Mouse (Mus musculus) midbrain, embryonic 16.5 days (tissue): ENCODE measurements around the gene Thop1. TPM values are rescaled to one million over a fixed set of nuclear protein-coding genes. Genes with fewer than 3 reads are reported as not detected.
A peak's percentile ranks its signal among the peaks of the same experiment; 100 is the strongest.
"Not testable (repeated sequence)": the region's sequence is repeated elsewhere in the genome, so short reads cannot be mapped to it uniquely, and the experiment has no call there.

Experiments used
- ATAC-seq: fragments of 200-750 bp; cut with Nextera tagmentation; 2 replicates; pipeline ENCODE4 v1.8.0; 2017; ENCODE audit warnings: moderate TSS enrichment
- H3K27ac ChIP-seq: fragments of 300-500 bp; sonication (generic); 2 replicates; pipeline ENCODE4 v1.5.1; 2014; ENCODE audit warnings: mild to moderate bottlenecking, low read length, mixed read lengths
- H3K27me3 ChIP-seq: fragments of 300-500 bp; sonication (generic); 2 replicates; pipeline ENCODE4 v1.6.1; 2014; ENCODE audit warnings: low read depth, low read length, mixed read lengths; ENCODE audit not compliant: control insufficient read depth, insufficient read depth
- H3K36me3 ChIP-seq: fragments of 300-500 bp; sonication (generic); 2 replicates; pipeline ENCODE4 v1.6.1; 2014; ENCODE audit warnings: mild to moderate bottlenecking, low read length, moderate library complexity, mixed read lengths; ENCODE audit not compliant: control insufficient read depth, insufficient read depth
- H3K4me1 ChIP-seq: fragments of 300-500 bp; sonication (generic); 2 replicates; pipeline ENCODE4 v1.6.1; 2014; ENCODE audit warnings: mild to moderate bottlenecking, low read length, mixed read lengths; ENCODE audit not compliant: control insufficient read depth, insufficient read depth
- H3K4me2 ChIP-seq: fragments of 300-500 bp; sonication (generic); 2 replicates; pipeline ENCODE4 v1.6.1; 2014; ENCODE audit warnings: mild to moderate bottlenecking, low read length, mixed read lengths
- H3K4me3 ChIP-seq: fragments of 300-500 bp; sonication (generic); 2 replicates; pipeline ENCODE4 v1.5.1; 2014; ENCODE audit warnings: low read depth, mild to moderate bottlenecking, low read length, moderate library complexity, mixed read lengths
- H3K9ac ChIP-seq: fragments of 300-500 bp; sonication (generic); 2 replicates; pipeline ENCODE4 v1.6.1; 2014; ENCODE audit warnings: low read depth, low read length, mixed read lengths
- H3K9me3 ChIP-seq: fragments of 300-500 bp; sonication (generic); replicated peaks from 2 replicates; pipeline ENCODE4 v1.6.1; 2014; ENCODE audit warnings: mild to moderate bottlenecking, low read length, mixed read lengths; ENCODE audit not compliant: control insufficient read depth, poor library complexity, severe bottlenecking
- WGBS: fragments of 180-500 bp; shearing (Covaris S2); extraction: QIAGEN DNeasy Blood & Tissue Kit; methylation state at CpG from one replicate; pipeline ENCODE4 v1.1.7; 2014; 5-methylcytosine and 5-hydroxymethylcytosine counted together
- polyA plus RNA-seq: library from polyadenylated mRNA; unstranded; fragments of >200 nt; fragmentation: Nextera tagmentation; extraction: Ambion mirVana; gene quantifications from 2 replicates; pipeline ENCODE4 v1.2.1, GENCODE M21; 2015

The Thop1 gene
- polyA plus RNA-seq, 1 experiment from 2014 or later = 47.3 TPM

- Histone ChIP-seq H3K36me3 (peaks cover 56% of the 10 kb centered on the region), H3K27me3 (no peaks in the 10 kb centered on the region), H3K9ac (no peak overlapping the region), H3K9me3 (no peaks in the 10 kb centered on the region), H3K4me1 (0 out of 2 replicates have a peak, but pooled peaks cover 2% of the 10 kb centered on the region), H3K4me2 (no peak overlapping the region), H3K27ac (no peak overlapping the region), H3K4me3 (no peak overlapping the region)
- WGBS = 98% methylated on average over 6 of the region's 6 CpGs
- ATAC-seq = no peak
Measured at GRCm38 (mm10) chr10:81051133-81051532, 18.7 kb upstream of the Thop1 start.

GRCm38 (mm10) chr10:81052577-81052976 is 17.3 kb upstream of the Thop1 start:
- Histone ChIP-seq H3K4me2 (no peak overlapping the region), H3K27ac (no peak overlapping the region), H3K36me3 (peaks cover 44% of the 10 kb centered on the region), H3K9ac (no peak overlapping the region), H3K27me3 (no peaks in the 10 kb centered on the region), H3K9me3 (no peaks in the 10 kb centered on the region), H3K4me3 (no peak overlapping the region), H3K4me1 (peaks cover 7% of the 10 kb centered on the region)
- WGBS = 84% methylated on average over 5 of the region's 5 CpGs
- ATAC-seq = no peak

- H3K4me1 ChIP-seq = peaks cover 27% of the 10 kb centered on the region
- H3K27me3 ChIP-seq = no peaks in the 10 kb centered on the region
- no peak for ATAC-seq
- H3K4me3 ChIP-seq = no peak overlapping the region
- H3K9ac ChIP-seq = no peak overlapping the region
- no peaks in the 10 kb centered on the region for H3K9me3 ChIP-seq
- H3K4me2 ChIP-seq = no peak overlapping the region
- WGBS = 89% methylated on average over 6 of the region's 6 CpGs
- H3K27ac ChIP-seq = no peak overlapping the region
- peaks cover 19% of the 10 kb centered on the region for H3K36me3 ChIP-seq
Measured at GRCm38 (mm10) chr10:81055169-81055568, 14.7 kb upstream of the Thop1 start.

GRCm38 (mm10) chr10:81055802-81056340 is 14.0 kb upstream of the Thop1 start:
- WGBS = 83% methylated on average over 11 of the region's 11 CpGs
- not testable (repeated sequence) for H3K4me2 ChIP-seq, H3K9ac ChIP-seq, H3K27ac ChIP-seq, H3K27me3 ChIP-seq, H3K9me3 ChIP-seq, ATAC-seq, H3K4me3 ChIP-seq
- Histone ChIP-seq H3K4me1 (peaks cover 27% of the 10 kb centered on the region), H3K36me3 (peaks cover 12% of the 10 kb centered on the region)

GRCm38 (mm10) chr10:81057406-81058130 is 12.3 kb upstream of the Thop1 start:
- Histone ChIP-seq H3K9ac (no peak overlapping the region), H3K4me3 (no peak overlapping the region), H3K4me1 (peaks cover 27% of the 10 kb centered on the region), H3K27me3 (no peaks in the 10 kb centered on the region), H3K36me3 (no peaks in the 10 kb centered on the region), H3K4me2 (no peak overlapping the region), H3K27ac (no peak overlapping the region), H3K9me3 (no peaks in the 10 kb centered on the region)
- 94% methylated on average over 23 of the region's 23 CpGs for WGBS
- no peak for ATAC-seq

GRCm38 (mm10) chr10:81058896-81059295 is 10.9 kb upstream of the Thop1 start:
- H3K4me1 ChIP-seq = peaks cover 27% of the 10 kb centered on the region
- WGBS = 91% methylated on average over 6 of the region's 6 CpGs

GRCm38 (mm10) chr10:81059603-81060543 is 10.0 kb upstream of the Thop1 start, which contains the start of gene Sgta:
Gene Sgta (minus strand): TSS chr10:81060181.
- ATAC-seq = peak; percentile 92
- Histone ChIP-seq H3K4me3 (peak within 1 kb of the TSS; percentile 75), H3K9ac (peak within 1 kb of the TSS; percentile 89), H3K9me3 (no peaks in the 10 kb centered on the region), H3K27ac (peak within 1 kb of the TSS; percentile 48; the same call in 1 of the 2 replicates), H3K4me2 (peak within 1 kb of the TSS; percentile 99), H3K27me3 (no peaks in the 10 kb centered on the region), H3K36me3 (no peaks in the 10 kb centered on the region), H3K4me1 (peaks cover 27% of the 10 kb centered on the region)
- under 1% methylated on average over 48 of the region's 48 CpGs for WGBS

More at GRCm38 (mm10) chr10:81058896-81059295, 10.9 kb upstream of the Thop1 start:
- Histone ChIP-seq H3K4me2 (peak overlapping the region; percentile 99), H3K4me3 (peak overlapping the region; percentile 5; the same call in 1 of the 2 replicates), H3K9me3 (no peaks in the 10 kb centered on the region), H3K27ac (no peak overlapping the region), H3K9ac (peak overlapping the region; percentile 89), H3K36me3 (no peaks in the 10 kb centered on the region), H3K27me3 (no peaks in the 10 kb centered on the region)
- no peak for ATAC-seq

- H3K27me3 ChIP-seq = no peaks in the 10 kb centered on the region
- no peaks in the 10 kb centered on the region for H3K9me3 ChIP-seq
- WGBS = 74% methylated on average over 4 of the region's 4 CpGs
- no peak overlapping the region for H3K4me3 ChIP-seq
- ATAC-seq = no peak
- H3K27ac ChIP-seq = no peak overlapping the region
- H3K36me3 ChIP-seq = no peaks in the 10 kb centered on the region
- peaks cover 19% of the 10 kb centered on the region for H3K4me1 ChIP-seq
- no peak overlapping the region for H3K4me2 ChIP-seq
- no peak overlapping the region for H3K9ac ChIP-seq
Measured at GRCm38 (mm10) chr10:81062710-81063109, 7.1 kb upstream of the Thop1 start.
